Mouse (Mus musculus): Measurements from ENCODE around the gene Pdzrn3. TPM values are rescaled to one million over a fixed set of nuclear protein-coding genes. Genes with fewer than 3 reads are reported as not detected.

The Pdzrn3 gene
- polyA plus RNA-seq, 1 experiment from 2014 or later: 18.9 TPM

DNA sequence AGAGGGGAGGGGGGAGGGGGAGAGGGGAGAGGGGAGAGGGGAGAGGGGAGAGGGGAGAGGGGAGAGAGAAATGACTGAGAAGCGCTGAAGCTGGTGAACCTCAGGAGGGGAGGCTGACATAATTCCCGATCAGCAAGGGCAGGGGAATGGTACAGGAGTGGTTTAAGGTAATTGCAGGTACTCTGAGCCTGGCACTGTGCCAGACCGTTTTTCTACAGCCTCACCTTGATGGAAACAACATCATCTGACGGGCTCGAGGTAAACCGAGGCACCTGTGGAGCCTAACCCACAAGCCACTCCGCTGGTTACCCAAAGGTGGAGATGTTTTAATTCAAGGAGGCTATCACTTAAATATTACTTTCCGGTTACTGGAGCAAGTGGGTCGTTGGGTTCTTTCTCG lies 1.6 kb downstream of the Pdzrn3 start:
- H3K4me3 ChIP-seq (ENCODE audit: low read length): peak overlapping the region; percentile 59
- ATAC-seq: no peak
- 37% methylated on average over 10 of the region's 10 CpGs for WGBS
- no peak overlapping the region for H3K9ac ChIP-seq (ENCODE audit: low read depth, low read length)
- peaks cover 13% of the 10 kb centered on the region for H3K4me1 ChIP-seq (ENCODE audit: control insufficient read depth, insufficient read depth, low read depth, low read length)
- H3K36me3 ChIP-seq (ENCODE audit: control insufficient read depth, insufficient read depth, low read length): no peaks in the 10 kb centered on the region
- H3K9me3 ChIP-seq (ENCODE audit: control insufficient read depth, low read length): no peaks in the 10 kb centered on the region
- no peaks in the 10 kb centered on the region for H3K27me3 ChIP-seq (replicated peaks; ENCODE audit: control insufficient read depth, insufficient read depth, low read length)
- peak overlapping the region; percentile 98 for H3K4me2 ChIP-seq (ENCODE audit: low read length)
- H3K27ac ChIP-seq (ENCODE audit: low read depth, low read length): no peak overlapping the region; the same call in 1 of the 2 replicates

DNA sequence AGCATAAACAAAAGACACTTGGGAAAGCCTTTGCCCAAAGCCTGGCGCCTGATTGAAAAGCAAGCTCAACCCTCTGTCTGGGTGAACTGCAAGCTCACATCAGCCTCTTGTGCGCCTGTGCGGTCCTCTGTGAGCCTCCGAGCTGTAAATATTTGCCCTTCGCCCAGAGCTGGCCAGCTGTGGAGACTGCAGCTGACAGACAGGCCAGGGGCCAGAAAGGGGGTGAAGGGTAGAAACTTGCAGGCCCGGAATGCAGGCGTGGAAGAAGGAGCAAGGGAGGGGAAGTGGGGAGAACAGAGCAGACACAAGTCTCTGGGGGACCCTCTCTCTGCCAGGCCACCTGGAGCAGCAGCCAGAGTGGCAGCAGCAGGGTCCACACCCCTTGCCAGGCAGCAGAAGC lies 3.0 kb downstream of the Pdzrn3 start:
- Histone ChIP-seq H3K27ac (ENCODE audit: low read depth, low read length) (0 out of 2 replicates have a peak overlapping the region, but pooled peaks have one; percentile 48), H3K9ac (ENCODE audit: low read depth, low read length) (no peak overlapping the region), H3K4me3 (ENCODE audit: low read length) (peak overlapping the region; percentile 13), H3K27me3 (replicated peaks; ENCODE audit: control insufficient read depth, insufficient read depth, low read length) (no peaks in the 10 kb centered on the region), H3K4me2 (ENCODE audit: low read length) (peak overlapping the region; percentile 47), H3K36me3 (ENCODE audit: control insufficient read depth, insufficient read depth, low read length) (no peaks in the 10 kb centered on the region), H3K9me3 (ENCODE audit: control insufficient read depth, low read length) (no peaks in the 10 kb centered on the region), H3K4me1 (ENCODE audit: control insufficient read depth, insufficient read depth, low read depth, low read length) (peaks cover 13% of the 10 kb centered on the region)
- 1% methylated on average over 7 of the region's 7 CpGs for WGBS
- ATAC-seq: 0 out of 2 replicates have a peak, but pooled peaks have one; percentile 18

DNA sequence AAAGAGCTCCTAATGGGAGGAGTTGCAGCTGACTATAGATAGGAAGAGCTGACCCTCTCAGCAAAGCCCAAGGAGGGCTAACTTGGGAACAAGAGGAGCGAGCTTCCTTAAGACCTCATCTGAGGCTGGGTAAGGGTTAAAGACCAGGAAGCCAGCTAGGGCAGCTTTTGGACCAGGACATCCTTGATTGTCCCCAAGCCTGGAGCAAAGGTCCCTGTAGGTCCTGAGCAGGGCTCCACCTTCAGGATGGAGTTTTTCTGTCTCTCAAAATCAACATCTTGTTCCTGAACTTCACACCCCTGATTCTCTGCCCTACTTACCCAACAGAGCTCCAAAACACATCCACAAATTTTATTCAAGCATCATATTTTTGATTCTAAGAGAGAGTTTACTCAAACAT lies 3.5 kb downstream of the Pdzrn3 start:
- Histone ChIP-seq H3K9ac (ENCODE audit: low read depth, low read length) (no peak overlapping the region), H3K4me1 (ENCODE audit: control insufficient read depth, insufficient read depth, low read depth, low read length) (peaks cover 13% of the 10 kb centered on the region), H3K36me3 (ENCODE audit: control insufficient read depth, insufficient read depth, low read length) (no peaks in the 10 kb centered on the region), H3K4me2 (ENCODE audit: low read length) (peak overlapping the region; percentile 22; the same call in 1 of the 2 replicates), H3K9me3 (ENCODE audit: control insufficient read depth, low read length) (no peaks in the 10 kb centered on the region), H3K27ac (ENCODE audit: low read depth, low read length) (no peak overlapping the region), H3K4me3 (ENCODE audit: low read length) (no peak overlapping the region), H3K27me3 (replicated peaks; ENCODE audit: control insufficient read depth, insufficient read depth, low read length) (no peaks in the 10 kb centered on the region)
- ATAC-seq: no peak
- WGBS: 82% methylated on average over 1 of the region's 1 CpGs

DNA sequence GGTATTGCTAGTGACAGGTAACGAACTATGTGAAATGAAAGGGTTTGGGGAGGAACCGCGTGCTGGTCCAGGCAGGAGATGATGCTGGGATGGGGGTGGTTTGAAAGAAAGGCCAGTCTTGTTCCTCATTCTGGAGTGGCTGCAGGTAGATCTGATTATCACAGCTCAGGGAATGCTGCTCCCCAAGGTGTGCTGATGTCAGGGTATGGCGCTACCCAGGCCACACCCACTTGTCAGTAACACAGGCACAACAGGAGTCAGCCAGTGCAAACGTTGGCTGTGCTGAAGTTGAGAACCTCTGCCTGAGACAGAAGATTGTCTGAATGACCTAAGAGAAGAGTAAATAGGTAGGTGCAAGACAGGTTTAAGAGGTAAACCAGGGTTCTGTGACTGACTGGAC lies 4.7 kb downstream of the Pdzrn3 start:
- H3K4me2 ChIP-seq (ENCODE audit: low read length): no peak overlapping the region
- 85% methylated on average over 5 of the region's 5 CpGs for WGBS
- H3K9me3 ChIP-seq (ENCODE audit: control insufficient read depth, low read length): no peaks in the 10 kb centered on the region
- ATAC-seq: no peak
- H3K27me3 ChIP-seq (replicated peaks; ENCODE audit: control insufficient read depth, insufficient read depth, low read length): no peaks in the 10 kb centered on the region
- H3K36me3 ChIP-seq (ENCODE audit: control insufficient read depth, insufficient read depth, low read length): no peaks in the 10 kb centered on the region
- no peak overlapping the region for H3K9ac ChIP-seq (ENCODE audit: low read depth, low read length)
- peaks cover 11% of the 10 kb centered on the region for H3K4me1 ChIP-seq (ENCODE audit: control insufficient read depth, insufficient read depth, low read depth, low read length)
- no peak overlapping the region for H3K4me3 ChIP-seq (ENCODE audit: low read length)
- no peak overlapping the region for H3K27ac ChIP-seq (ENCODE audit: low read depth, low read length)

DNA sequence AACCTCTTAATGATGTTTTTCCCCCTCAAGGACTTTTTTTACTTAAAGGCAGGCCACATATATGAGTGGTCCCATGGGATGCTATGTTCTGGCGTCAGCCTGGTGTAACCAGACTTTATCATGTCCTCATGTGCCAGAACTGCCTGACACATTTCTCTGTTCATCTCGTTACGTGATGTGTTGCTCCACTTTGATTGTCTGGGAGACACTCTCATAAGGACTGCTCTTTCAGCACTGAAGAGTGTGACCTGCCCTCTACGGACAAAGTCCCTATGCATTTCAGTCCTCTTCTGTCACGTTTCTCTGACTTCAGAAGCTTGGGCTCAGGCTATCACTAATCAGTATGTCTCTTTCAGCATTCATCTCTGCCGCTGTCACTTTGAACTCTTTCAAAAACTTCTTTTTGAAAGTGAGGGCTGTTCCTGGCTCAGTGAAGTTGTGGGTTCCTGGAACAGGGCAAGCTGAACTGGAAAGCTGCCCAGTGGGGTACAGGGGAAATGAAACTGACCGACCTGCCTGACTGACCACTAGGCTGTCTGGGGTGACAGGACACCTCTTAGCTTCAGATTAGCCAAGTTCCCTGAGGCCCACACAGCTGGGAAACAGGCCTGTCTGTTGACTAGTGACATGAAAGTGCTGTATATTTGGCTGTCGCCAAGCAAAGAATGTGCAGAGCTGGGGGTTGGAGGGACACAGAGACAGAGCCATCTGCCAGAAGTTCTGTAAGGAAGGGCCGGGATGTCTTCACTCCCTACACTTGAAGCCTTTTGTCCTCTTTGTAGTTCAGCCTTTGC lies 10.7 kb downstream of the Pdzrn3 start:
- Histone ChIP-seq H3K4me2 (ENCODE audit: low read length) (no peak overlapping the region), H3K9me3 (ENCODE audit: control insufficient read depth, low read length) (no peaks in the 10 kb centered on the region), H3K27ac (ENCODE audit: low read depth, low read length) (no peak overlapping the region), H3K4me3 (ENCODE audit: low read length) (no peak overlapping the region), H3K27me3 (replicated peaks; ENCODE audit: control insufficient read depth, insufficient read depth, low read length) (no peaks in the 10 kb centered on the region), H3K36me3 (ENCODE audit: control insufficient read depth, insufficient read depth, low read length) (no peaks in the 10 kb centered on the region), H3K4me1 (ENCODE audit: control insufficient read depth, insufficient read depth, low read depth, low read length) (peaks cover 7% of the 10 kb centered on the region; the same call in 1 of the 2 replicates), H3K9ac (ENCODE audit: low read depth, low read length) (no peak overlapping the region)
- ATAC-seq: peak; percentile 68
- WGBS: 35% methylated on average over 9 of the region's 9 CpGs

DNA sequence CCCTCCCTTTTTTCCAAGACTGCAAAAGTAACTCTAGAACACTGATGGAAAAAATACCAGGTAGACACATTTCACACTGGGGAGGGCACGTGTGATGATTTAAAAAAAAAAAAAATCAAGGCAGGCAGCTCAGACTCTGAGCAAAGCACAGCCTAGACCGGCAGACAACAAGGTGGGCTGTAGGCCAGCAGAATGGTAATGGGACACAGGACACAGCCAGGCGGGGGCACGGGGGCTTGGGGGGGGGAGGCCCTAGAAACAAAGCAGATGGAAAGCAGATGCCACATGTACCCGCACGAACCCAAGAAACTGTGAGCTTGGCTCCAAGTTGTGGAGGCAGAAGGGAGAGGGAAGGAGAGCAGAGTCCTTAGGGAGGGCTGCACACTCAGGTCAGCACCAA lies 11.9 kb downstream of the Pdzrn3 start:
- Histone ChIP-seq H3K4me2 (ENCODE audit: low read length) (no peak overlapping the region), H3K4me1 (ENCODE audit: control insufficient read depth, insufficient read depth, low read depth, low read length) (peaks cover 7% of the 10 kb centered on the region; the same call in 1 of the 2 replicates), H3K9ac (ENCODE audit: low read depth, low read length) (no peak overlapping the region), H3K27ac (ENCODE audit: low read depth, low read length) (no peak overlapping the region), H3K27me3 (replicated peaks; ENCODE audit: control insufficient read depth, insufficient read depth, low read length) (no peaks in the 10 kb centered on the region), H3K36me3 (ENCODE audit: control insufficient read depth, insufficient read depth, low read length) (no peaks in the 10 kb centered on the region), H3K4me3 (ENCODE audit: low read length) (no peak overlapping the region), H3K9me3 (ENCODE audit: control insufficient read depth, low read length) (no peaks in the 10 kb centered on the region)
- WGBS: 64% methylated on average over 6 of the region's 6 CpGs
- ATAC-seq: peak; percentile 64

DNA sequence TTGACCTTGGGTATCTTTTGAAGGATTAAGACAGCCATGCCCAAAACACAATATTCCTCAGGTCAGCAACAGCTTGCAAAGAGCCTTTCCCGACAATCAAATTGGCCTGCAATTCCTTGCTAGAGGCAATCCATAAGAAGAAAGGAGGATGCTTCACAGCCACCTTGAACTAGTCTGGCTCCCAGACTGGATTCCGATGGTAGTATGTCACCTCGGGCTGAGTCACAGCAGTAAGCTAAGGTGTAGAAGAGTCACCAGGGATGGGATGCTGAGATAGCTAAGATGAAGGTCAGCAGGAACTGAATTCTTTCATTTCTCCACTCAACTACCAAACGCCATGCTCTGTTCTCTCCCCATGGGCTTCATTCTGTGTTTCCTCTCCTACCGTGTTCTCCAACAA lies 13.8 kb downstream of the Pdzrn3 start:
- no peaks in the 10 kb centered on the region for H3K27me3 ChIP-seq (replicated peaks; ENCODE audit: control insufficient read depth, insufficient read depth, low read length)
- ATAC-seq: no peak
- 86% methylated on average over 5 of the region's 5 CpGs for WGBS
- H3K36me3 ChIP-seq (ENCODE audit: control insufficient read depth, insufficient read depth, low read length): no peaks in the 10 kb centered on the region
- no peak overlapping the region for H3K4me2 ChIP-seq (ENCODE audit: low read length)
- peaks cover 7% of the 10 kb centered on the region; the same call in 1 of the 2 replicates for H3K4me1 ChIP-seq (ENCODE audit: control insufficient read depth, insufficient read depth, low read depth, low read length)
- no peak overlapping the region for H3K27ac ChIP-seq (ENCODE audit: low read depth, low read length)
- H3K9ac ChIP-seq (ENCODE audit: low read depth, low read length): no peak overlapping the region
- no peaks in the 10 kb centered on the region for H3K9me3 ChIP-seq (ENCODE audit: control insufficient read depth, low read length)
- H3K4me3 ChIP-seq (ENCODE audit: low read length): no peak overlapping the region

DNA sequence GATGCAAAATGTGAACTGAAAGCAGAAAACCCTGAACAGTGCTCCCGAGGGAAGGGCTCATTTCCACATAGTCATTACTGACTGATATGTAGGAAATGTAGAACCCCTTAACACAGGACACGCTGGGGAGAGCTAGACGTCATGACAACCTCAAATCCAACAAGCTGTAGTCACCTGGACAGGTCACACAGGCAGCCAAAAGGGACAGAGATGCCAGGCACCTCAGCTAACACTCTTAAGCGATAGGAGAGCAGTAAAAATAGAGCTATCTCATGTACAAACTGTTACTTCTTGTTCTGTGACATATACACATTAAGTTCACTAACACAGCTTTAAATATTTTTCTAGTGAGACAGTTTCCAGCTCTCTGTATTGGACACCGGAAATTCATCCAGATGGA lies 15.0 kb downstream of the Pdzrn3 start:
- H3K27me3 ChIP-seq (replicated peaks; ENCODE audit: control insufficient read depth, insufficient read depth, low read length): no peaks in the 10 kb centered on the region
- H3K9me3 ChIP-seq (ENCODE audit: control insufficient read depth, low read length): no peaks in the 10 kb centered on the region
- no peaks in the 10 kb centered on the region for H3K36me3 ChIP-seq (ENCODE audit: control insufficient read depth, insufficient read depth, low read length)
- peaks cover 7% of the 10 kb centered on the region; the same call in 1 of the 2 replicates for H3K4me1 ChIP-seq (ENCODE audit: control insufficient read depth, insufficient read depth, low read depth, low read length)
- no peak overlapping the region for H3K27ac ChIP-seq (ENCODE audit: low read depth, low read length)
- ATAC-seq: no peak
- H3K4me2 ChIP-seq (ENCODE audit: low read length): no peak overlapping the region
- H3K4me3 ChIP-seq (ENCODE audit: low read length): no peak overlapping the region
- H3K9ac ChIP-seq (ENCODE audit: low read depth, low read length): no peak overlapping the region
- 72% methylated on average over 5 of the region's 5 CpGs for WGBS

DNA sequence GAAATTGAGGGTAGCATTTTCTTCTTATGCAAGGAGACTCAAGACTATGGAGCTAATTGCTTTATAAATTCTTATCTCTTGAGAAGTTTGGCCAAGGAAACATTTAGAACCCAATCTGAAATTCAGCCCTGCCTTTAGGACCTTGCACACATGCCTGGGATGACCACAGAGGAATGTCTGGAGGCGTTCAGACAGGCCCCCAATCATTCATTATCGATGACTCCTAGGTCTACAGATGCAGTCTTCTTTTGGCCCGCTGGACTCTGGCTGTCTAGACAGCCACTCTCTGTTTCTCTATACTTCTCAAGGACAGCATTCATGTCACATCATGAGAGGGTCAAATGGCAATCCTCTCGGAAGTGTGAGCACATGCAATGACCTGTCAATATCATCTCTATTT lies 15.4 kb downstream of the Pdzrn3 start:
- no peak for ATAC-seq
- Histone ChIP-seq H3K27me3 (replicated peaks; ENCODE audit: control insufficient read depth, insufficient read depth, low read length) (no peaks in the 10 kb centered on the region), H3K9ac (ENCODE audit: low read depth, low read length) (no peak overlapping the region), H3K9me3 (ENCODE audit: control insufficient read depth, low read length) (no peaks in the 10 kb centered on the region), H3K27ac (ENCODE audit: low read depth, low read length) (no peak overlapping the region), H3K36me3 (ENCODE audit: control insufficient read depth, insufficient read depth, low read length) (no peaks in the 10 kb centered on the region), H3K4me1 (ENCODE audit: control insufficient read depth, insufficient read depth, low read depth, low read length) (peaks cover 6% of the 10 kb centered on the region; the same call in 1 of the 2 replicates), H3K4me2 (ENCODE audit: low read length) (no peak overlapping the region), H3K4me3 (ENCODE audit: low read length) (no peak overlapping the region)
- WGBS: 56% methylated on average over 4 of the region's 4 CpGs
